Mouse (Mus musculus) liver, postnatal 0 days (tissue): ENCODE data around the gene Zfp113. TPM values are rescaled to one million over a fixed set of nuclear protein-coding genes. Genes with fewer than 3 reads are reported as not detected.

Experiments used
- ATAC-seq: fragments of 200-750 bp; cut with Nextera tagmentation; 2 replicates; pipeline ENCODE4 v1.8.0; 2017; ENCODE audit warnings: mild to moderate bottlenecking, moderate library complexity
- DNase-seq: peaks from one replicate; pipeline ENCODE4 v3.0.0-alpha.2; 2016
- H3K27ac ChIP-seq: fragments of 300-500 bp; sonication (generic); 2 replicates; pipeline ENCODE4 v1.5.1; 2014; ENCODE audit warnings: antibody characterized with exemption, moderate library complexity, mild to moderate bottlenecking, low read depth
- H3K27me3 ChIP-seq: fragments of 300-500 bp; sonication (generic); 2 replicates; pipeline ENCODE4 v1.6.1; 2014; ENCODE audit warnings: low read length, control low read depth, mixed read lengths; ENCODE audit not compliant: insufficient read depth
- H3K36me3 ChIP-seq: fragments of 300-500 bp; sonication (generic); replicated peaks from 2 replicates; pipeline ENCODE4 v1.6.1; 2014; ENCODE audit warnings: mild to moderate bottlenecking, control low read depth, low read length, moderate library complexity, mixed read lengths; ENCODE audit not compliant: insufficient read depth
- H3K4me1 ChIP-seq: fragments of 300-500 bp; sonication (generic); 2 replicates; pipeline ENCODE4 v1.6.1; 2014; ENCODE audit warnings: antibody characterized with exemption, mild to moderate bottlenecking, control low read depth; ENCODE audit not compliant: insufficient read depth
- H3K4me2 ChIP-seq: fragments of 300-500 bp; sonication (generic); 2 replicates; pipeline ENCODE4 v1.6.1; 2014; ENCODE audit warnings: low read depth, mild to moderate bottlenecking, low read length, moderate library complexity, mixed read lengths
- H3K4me3 ChIP-seq: fragments of 300-500 bp; sonication (generic); 2 replicates; pipeline ENCODE4 v1.5.1; 2014; ENCODE audit warnings: low read depth, low read length
- H3K9ac ChIP-seq: fragments of 300-500 bp; sonication (generic); replicated peaks from 2 replicates; pipeline ENCODE4 v1.6.1; 2014; ENCODE audit warnings: mild to moderate bottlenecking, moderate library complexity
- H3K9me3 ChIP-seq: fragments of 300-500 bp; sonication (generic); 2 replicates; pipeline ENCODE4 v1.6.1; 2016; ENCODE audit warnings: mild to moderate bottlenecking, control low read depth, low read length, mixed read lengths
- CTCF ChIP-seq: sonication (generic); IDR thresholded peaks from 2 replicates; pipeline ENCODE4 v1.5.1; 2016; ENCODE audit warnings: antibody characterized with exemption, low read depth
- EP300 ChIP-seq: IDR thresholded peaks from 2 replicates; pipeline ENCODE4 v1.6.1; 2016; ENCODE audit warnings: antibody characterized with exemption, low read depth, mild to moderate bottlenecking
- WGBS: fragments of 180-500 bp; shearing (Covaris S2); extraction: QIAGEN DNeasy Blood & Tissue Kit; methylation state at CpG from one replicate; pipeline ENCODE4 v1.1.7; 2014; ENCODE audit not compliant: insufficient replicate concordance; 5-methylcytosine and 5-hydroxymethylcytosine counted together
- polyA plus RNA-seq: library from polyadenylated mRNA; unstranded; fragments of >200 nt; fragmentation: Nextera tagmentation; extraction: Ambion mirVana; gene quantifications from 2 replicates; pipeline ENCODE4 v1.2.1, GENCODE M21; 2015

The Zfp113 gene
- polyA plus RNA-seq, 1 experiment from 2014 or later, result 6.5 TPM

- peaks cover 4% of the 10 kb centered on the region; the same call in 1 of the 2 replicates for H3K4me1 ChIP-seq
- H3K4me3 ChIP-seq, result no peak overlapping the region
- no peak overlapping the region for H3K4me2 ChIP-seq
- H3K27me3 ChIP-seq, result no peaks in the 10 kb centered on the region
- H3K36me3 ChIP-seq, result peaks cover 10% of the 10 kb centered on the region
- H3K9me3 ChIP-seq, result no peaks in the 10 kb centered on the region
- WGBS, result 31% methylated on average over 4 of the region's 4 CpGs
- TF ChIP-seq CTCF (no peak), EP300 (no peak)
- no peak overlapping the region for H3K27ac ChIP-seq
- no peak overlapping the region for H3K9ac ChIP-seq
- no peak for ATAC-seq
- peak; percentile 19 for DNase-seq
These were observed 17.0 kb downstream of the Zfp113 start for GRCm38 (mm10) chr5:138138585-138138984.

GRCm38 (mm10) chr5:138137935-138138549 lies 17.5 kb downstream of the Zfp113 start:
- H3K4me3 ChIP-seq, result no peak overlapping the region
- no peak overlapping the region for H3K9ac ChIP-seq
- peak; percentile 79 for ATAC-seq
- DNase-seq, result peak; percentile 43
- no peaks in the 10 kb centered on the region for H3K27me3 ChIP-seq
- 50% methylated on average over 8 of the region's 8 CpGs for WGBS
- H3K36me3 ChIP-seq, result peaks cover 15% of the 10 kb centered on the region
- H3K4me2 ChIP-seq, result no peak overlapping the region
- no peak overlapping the region for H3K27ac ChIP-seq
- H3K4me1 ChIP-seq, result peaks cover 4% of the 10 kb centered on the region; the same call in 1 of the 2 replicates
- peak; percentile 85 for TF ChIP-seq CTCF
- no peak for TF ChIP-seq EP300
- no peaks in the 10 kb centered on the region for H3K9me3 ChIP-seq

GRCm38 (mm10) chr5:138137257-138137656 lies 18.3 kb downstream of the Zfp113 start:
- Histone ChIP-seq H3K27me3 (no peaks in the 10 kb centered on the region), H3K27ac (no peak overlapping the region), H3K4me3 (no peak overlapping the region), H3K9me3 (no peaks in the 10 kb centered on the region), H3K4me1 (peaks cover 4% of the 10 kb centered on the region; the same call in 1 of the 2 replicates), H3K36me3 (peaks cover 23% of the 10 kb centered on the region), H3K4me2 (no peak overlapping the region), H3K9ac (no peak overlapping the region)
- TF ChIP-seq CTCF (no peak), EP300 (no peak)
- 32% methylated on average over 4 of the region's 4 CpGs for WGBS
- ATAC-seq, result peak; percentile 75
- no peak for DNase-seq

GRCm38 (mm10) chr5:138132425-138133064 lies 23.0 kb downstream of the Zfp113 start:
- WGBS, result 86% methylated on average over 5 of the region's 5 CpGs
- ATAC-seq, result no peak
- H3K4me1 ChIP-seq, result peaks cover 4% of the 10 kb centered on the region; the same call in 1 of the 2 replicates

GRCm38 (mm10) chr5:138118041-138118440 lies 37.5 kb downstream of the Zfp113 start:
- no peak for TF ChIP-seq CTCF
- TF ChIP-seq EP300, result no peak
- Histone ChIP-seq H3K4me2 (peak overlapping the region; percentile 67), H3K4me1 (peaks cover 18% of the 10 kb centered on the region), H3K9ac (peak overlapping the region; percentile 79), H3K27ac (peak overlapping the region; percentile 92; the same call in 1 of the 2 replicates), H3K9me3 (no peaks in the 10 kb centered on the region), H3K27me3 (no peaks in the 10 kb centered on the region), H3K4me3 (peak overlapping the region; percentile 72), H3K36me3 (peaks cover 6% of the 10 kb centered on the region)
- no peak for DNase-seq
- WGBS, result 60% methylated on average over 3 of the region's 3 CpGs
- no peak for ATAC-seq

More at GRCm38 (mm10) chr5:138132425-138133064, 23.0 kb downstream of the Zfp113 start:
- H3K27ac ChIP-seq, result no peak overlapping the region
- DNase-seq, result no peak
- no peak overlapping the region for H3K4me3 ChIP-seq
- TF ChIP-seq EP300, result no peak
- no peak for TF ChIP-seq CTCF
- no peak overlapping the region for H3K4me2 ChIP-seq
- H3K36me3 ChIP-seq, result peaks cover 41% of the 10 kb centered on the region
- H3K27me3 ChIP-seq, result no peaks in the 10 kb centered on the region
- H3K9me3 ChIP-seq, result no peaks in the 10 kb centered on the region
- H3K9ac ChIP-seq, result no peak overlapping the region

- peak overlapping the region; percentile 72 for H3K4me3 ChIP-seq
- DNase-seq (no peak), ATAC-seq (no peak; the same call in 1 of the 2 replicates)
- 6% methylated on average over 16 of the region's 16 CpGs for WGBS
- H3K9me3 ChIP-seq, result no peaks in the 10 kb centered on the region
- H3K4me2 ChIP-seq, result peak overlapping the region; percentile 67
- peak overlapping the region; percentile 79 for H3K9ac ChIP-seq
- H3K36me3 ChIP-seq, result peaks cover 5% of the 10 kb centered on the region; the same call in 1 of the 2 replicates
- peaks cover 18% of the 10 kb centered on the region for H3K4me1 ChIP-seq
- H3K27me3 ChIP-seq, result no peaks in the 10 kb centered on the region
- H3K27ac ChIP-seq, result peak overlapping the region; percentile 92
- no peak for TF ChIP-seq EP300
These were observed 38.1 kb downstream of the Zfp113 start for GRCm38 (mm10) chr5:138117199-138118015.
